Mouse (Mus musculus) skeletal muscle tissue, adult 2 months (tissue): ENCODE results near the gene Fam32a.

Source experiments
- DNase-seq: peaks from one replicate; pipeline ENCODE4 v3.0.0-alpha.2; 2012; ENCODE audit warnings: low read depth, low spot score

Gene Fam32a

GRCm38 (mm10) chr8:72240403-72240763, 20.9 kb downstream of the Fam32a start:
- no peak for DNase-seq

- DNase-seq, result no peak
These were observed 21.4 kb downstream of the Fam32a start for GRCm38 (mm10) chr8:72240951-72241350.

- no peak for DNase-seq
These were observed 22.7 kb downstream of the Fam32a start for GRCm38 (mm10) chr8:72242226-72242625.

GRCm38 (mm10) chr8:72244610-72245009, 25.1 kb downstream of the Fam32a start:
- no peak for DNase-seq

- no peak for DNase-seq
These were observed 37.8 kb downstream of the Fam32a start for GRCm38 (mm10) chr8:72257171-72257901.

GRCm38 (mm10) chr8:72257902-72258238, 38.3 kb downstream of the Fam32a start:
- DNase-seq, result no peak

- no peak for DNase-seq
These were observed 40.3 kb downstream of the Fam32a start for GRCm38 (mm10) chr8:72259862-72260261.

- peak; percentile 39 for DNase-seq
These were observed 41.1 kb downstream of the Fam32a start for GRCm38 (mm10) chr8:72260585-72260984.

- peak; percentile 81 for DNase-seq
These were observed 41.5 kb downstream of the Fam32a start for GRCm38 (mm10) chr8:72261019-72261418.

GRCm38 (mm10) chr8:72261431-72261830, 41.9 kb downstream of the Fam32a start:
- DNase-seq, result no peak

GRCm38 (mm10) chr8:72261872-72262271, 42.3 kb downstream of the Fam32a start:
- DNase-seq, result no peak

GRCm38 (mm10) chr8:72262756-72263155, 43.2 kb downstream of the Fam32a start:
- no peak for DNase-seq

GRCm38 (mm10) chr8:72263451-72263850, 43.9 kb downstream of the Fam32a start:
- no peak for DNase-seq

GRCm38 (mm10) chr8:72265342-72265741, 45.8 kb downstream of the Fam32a start:
- DNase-seq, result peak; percentile 55

- DNase-seq, result no peak
These were observed 47.1 kb downstream of the Fam32a start for GRCm38 (mm10) chr8:72266671-72267070.

GRCm38 (mm10) chr8:72267106-72267505, 47.6 kb downstream of the Fam32a start:
- no peak for DNase-seq

- DNase-seq, result peak; percentile 83
These were observed 48.8 kb downstream of the Fam32a start for GRCm38 (mm10) chr8:72268356-72268755.

- no peak for DNase-seq
These were observed 51.1 kb downstream of the Fam32a start for GRCm38 (mm10) chr8:72270606-72271005.

- no peak for DNase-seq
These were observed 51.6 kb downstream of the Fam32a start for GRCm38 (mm10) chr8:72271051-72271660.

- DNase-seq, result no peak
These were observed 52.2 kb downstream of the Fam32a start for GRCm38 (mm10) chr8:72271691-72272090.

GRCm38 (mm10) chr8:72272361-72272760, 52.8 kb downstream of the Fam32a start:
- peak; percentile 64 for DNase-seq

GRCm38 (mm10) chr8:72273111-72273770, 53.7 kb downstream of the Fam32a start:
- no peak for DNase-seq

GRCm38 (mm10) chr8:72273807-72274206, 54.3 kb downstream of the Fam32a start:
- DNase-seq, result no peak
